Mouse (Mus musculus) liver, postnatal 0 days (tissue): Measurements from ENCODE around the gene Utrn. TPM values are rescaled to one million over a fixed set of nuclear protein-coding genes. Genes with fewer than 3 reads are reported as not detected.

Source experiments
- ATAC-seq: fragments of 200-750 bp; cut with Nextera tagmentation; 2 replicates; pipeline ENCODE4 v1.8.0; 2017; ENCODE audit warnings: mild to moderate bottlenecking, moderate library complexity
- DNase-seq: peaks from one replicate; pipeline ENCODE4 v3.0.0-alpha.2; 2016
- H3K27ac ChIP-seq: fragments of 300-500 bp; sonication (generic); 2 replicates; pipeline ENCODE4 v1.5.1; 2014; ENCODE audit warnings: antibody characterized with exemption, moderate library complexity, mild to moderate bottlenecking, low read depth
- H3K27me3 ChIP-seq: fragments of 300-500 bp; sonication (generic); 2 replicates; pipeline ENCODE4 v1.6.1; 2014; ENCODE audit warnings: low read length, control low read depth, mixed read lengths; ENCODE audit not compliant: insufficient read depth
- H3K36me3 ChIP-seq: fragments of 300-500 bp; sonication (generic); replicated peaks from 2 replicates; pipeline ENCODE4 v1.6.1; 2014; ENCODE audit warnings: mild to moderate bottlenecking, control low read depth, low read length, moderate library complexity, mixed read lengths; ENCODE audit not compliant: insufficient read depth
- H3K4me1 ChIP-seq: fragments of 300-500 bp; sonication (generic); 2 replicates; pipeline ENCODE4 v1.6.1; 2014; ENCODE audit warnings: antibody characterized with exemption, mild to moderate bottlenecking, control low read depth; ENCODE audit not compliant: insufficient read depth
- H3K4me2 ChIP-seq: fragments of 300-500 bp; sonication (generic); 2 replicates; pipeline ENCODE4 v1.6.1; 2014; ENCODE audit warnings: low read depth, mild to moderate bottlenecking, low read length, moderate library complexity, mixed read lengths
- H3K4me3 ChIP-seq: fragments of 300-500 bp; sonication (generic); 2 replicates; pipeline ENCODE4 v1.5.1; 2014; ENCODE audit warnings: low read depth, low read length
- H3K9ac ChIP-seq: fragments of 300-500 bp; sonication (generic); replicated peaks from 2 replicates; pipeline ENCODE4 v1.6.1; 2014; ENCODE audit warnings: mild to moderate bottlenecking, moderate library complexity
- H3K9me3 ChIP-seq: fragments of 300-500 bp; sonication (generic); 2 replicates; pipeline ENCODE4 v1.6.1; 2016; ENCODE audit warnings: mild to moderate bottlenecking, control low read depth, low read length, mixed read lengths
- CTCF ChIP-seq: sonication (generic); IDR thresholded peaks from 2 replicates; pipeline ENCODE4 v1.5.1; 2016; ENCODE audit warnings: antibody characterized with exemption, low read depth
- EP300 ChIP-seq: IDR thresholded peaks from 2 replicates; pipeline ENCODE4 v1.6.1; 2016; ENCODE audit warnings: antibody characterized with exemption, low read depth, mild to moderate bottlenecking
- WGBS: fragments of 180-500 bp; shearing (Covaris S2); extraction: QIAGEN DNeasy Blood & Tissue Kit; methylation state at CpG from one replicate; pipeline ENCODE4 v1.1.7; 2014; ENCODE audit not compliant: insufficient replicate concordance; 5-methylcytosine and 5-hydroxymethylcytosine counted together
- polyA plus RNA-seq: library from polyadenylated mRNA; unstranded; fragments of >200 nt; fragmentation: Nextera tagmentation; extraction: Ambion mirVana; gene quantifications from 2 replicates; pipeline ENCODE4 v1.2.1, GENCODE M21; 2015

The Utrn gene
- polyA plus RNA-seq, 1 experiment from 2014 or later: 9.7 TPM

- Histone ChIP-seq H3K9ac (no peak overlapping the region), H3K27me3 (no peaks in the 10 kb centered on the region), H3K4me2 (no peak overlapping the region), H3K4me3 (no peak overlapping the region), H3K4me1 (no peaks in the 10 kb centered on the region), H3K27ac (no peak overlapping the region), H3K36me3 (0 out of 2 replicates have a peak, but pooled peaks cover 5% of the 10 kb centered on the region), H3K9me3 (no peaks in the 10 kb centered on the region)
- TF ChIP-seq CTCF (no peak), EP300 (no peak)
- 73% methylated on average over 1 of the region's 1 CpGs for WGBS
- DNase-seq (no peak), ATAC-seq (no peak)
Observed at GRCm38 (mm10) chr10:12705990-12706389, 163.2 kb downstream of the Utrn start.

- Histone ChIP-seq H3K4me3 (no peak overlapping the region), H3K4me2 (no peak overlapping the region), H3K9ac (no peak overlapping the region), H3K36me3 (0 out of 2 replicates have a peak, but pooled peaks cover 5% of the 10 kb centered on the region), H3K4me1 (no peaks in the 10 kb centered on the region), H3K9me3 (no peaks in the 10 kb centered on the region), H3K27ac (no peak overlapping the region), H3K27me3 (no peaks in the 10 kb centered on the region)
- DNase-seq: no peak
- no peak for ATAC-seq
- no peak for TF ChIP-seq EP300
- no peak for TF ChIP-seq CTCF
- 67% methylated on average over 1 of the region's 1 CpGs for WGBS
Observed at GRCm38 (mm10) chr10:12704290-12704689, 164.9 kb downstream of the Utrn start.

GRCm38 (mm10) chr10:12703526-12703925, 165.6 kb downstream of the Utrn start:
- Histone ChIP-seq H3K9me3 (no peaks in the 10 kb centered on the region), H3K4me3 (no peak overlapping the region), H3K4me1 (no peaks in the 10 kb centered on the region), H3K36me3 (0 out of 2 replicates have a peak, but pooled peaks cover 5% of the 10 kb centered on the region), H3K27ac (no peak overlapping the region), H3K4me2 (no peak overlapping the region), H3K9ac (no peak overlapping the region), H3K27me3 (no peaks in the 10 kb centered on the region)
- WGBS: 74% methylated on average over 3 of the region's 3 CpGs
- no peak for DNase-seq
- no peak for TF ChIP-seq EP300
- TF ChIP-seq CTCF: no peak
- ATAC-seq: no peak

- no peak overlapping the region for H3K4me2 ChIP-seq
- H3K9ac ChIP-seq: no peak overlapping the region
- TF ChIP-seq CTCF: no peak
- no peak for TF ChIP-seq EP300
- H3K27me3 ChIP-seq: no peaks in the 10 kb centered on the region
- no peak for DNase-seq
- no peaks in the 10 kb centered on the region for H3K9me3 ChIP-seq
- no peak for ATAC-seq
- no peaks in the 10 kb centered on the region for H3K4me1 ChIP-seq
- peaks cover 4% of the 10 kb centered on the region for H3K36me3 ChIP-seq
- 83% methylated on average over 4 of the region's 4 CpGs for WGBS
- H3K4me3 ChIP-seq: no peak overlapping the region
- no peak overlapping the region for H3K27ac ChIP-seq
Observed at GRCm38 (mm10) chr10:12702140-12702539, 167.0 kb downstream of the Utrn start.

- no peak for DNase-seq
- H3K27ac ChIP-seq: no peak overlapping the region
- TF ChIP-seq CTCF (no peak), EP300 (no peak)
- H3K4me1 ChIP-seq: no peaks in the 10 kb centered on the region
- H3K9ac ChIP-seq: no peak overlapping the region
- peaks cover 8% of the 10 kb centered on the region for H3K36me3 ChIP-seq
- ATAC-seq: no peak
- H3K27me3 ChIP-seq: no peaks in the 10 kb centered on the region
- H3K4me2 ChIP-seq: no peak overlapping the region
- WGBS: 77% methylated on average over 7 of the region's 7 CpGs
- H3K9me3 ChIP-seq: no peaks in the 10 kb centered on the region
- H3K4me3 ChIP-seq: no peak overlapping the region
Observed at GRCm38 (mm10) chr10:12701694-12702093, 167.5 kb downstream of the Utrn start.

GRCm38 (mm10) chr10:12700576-12700975, 168.6 kb downstream of the Utrn start:
- 76% methylated on average over 3 of the region's 3 CpGs for WGBS
- peak; percentile 53 for TF ChIP-seq CTCF
- TF ChIP-seq EP300: no peak
- Histone ChIP-seq H3K27ac (no peak overlapping the region), H3K9ac (no peak overlapping the region), H3K9me3 (no peaks in the 10 kb centered on the region), H3K4me3 (no peak overlapping the region), H3K4me2 (no peak overlapping the region), H3K36me3 (peaks cover 14% of the 10 kb centered on the region), H3K4me1 (no peaks in the 10 kb centered on the region), H3K27me3 (no peaks in the 10 kb centered on the region)
- no peak for DNase-seq
- ATAC-seq: no peak

- DNase-seq: no peak
- H3K4me2 ChIP-seq: no peak overlapping the region
- WGBS: 88% methylated on average over 3 of the region's 3 CpGs
- ATAC-seq: no peak
- TF ChIP-seq CTCF (no peak), EP300 (no peak)
- no peaks in the 10 kb centered on the region for H3K9me3 ChIP-seq
- H3K4me3 ChIP-seq: no peak overlapping the region
- no peak overlapping the region for H3K9ac ChIP-seq
- no peaks in the 10 kb centered on the region for H3K4me1 ChIP-seq
- H3K36me3 ChIP-seq: peaks cover 12% of the 10 kb centered on the region
- no peaks in the 10 kb centered on the region for H3K27me3 ChIP-seq
- no peak overlapping the region for H3K27ac ChIP-seq
Observed at GRCm38 (mm10) chr10:12697902-12698301, 171.3 kb downstream of the Utrn start.
